Mouse (Mus musculus): ENCODE measurements at regions not wholly inside any gene's neighbourhood (a gene's known extent, or its start where the extent isn't known, plus 50 kb on each side); places are given as distances from the start of the nearest gene placed in this dataset.

DNA sequence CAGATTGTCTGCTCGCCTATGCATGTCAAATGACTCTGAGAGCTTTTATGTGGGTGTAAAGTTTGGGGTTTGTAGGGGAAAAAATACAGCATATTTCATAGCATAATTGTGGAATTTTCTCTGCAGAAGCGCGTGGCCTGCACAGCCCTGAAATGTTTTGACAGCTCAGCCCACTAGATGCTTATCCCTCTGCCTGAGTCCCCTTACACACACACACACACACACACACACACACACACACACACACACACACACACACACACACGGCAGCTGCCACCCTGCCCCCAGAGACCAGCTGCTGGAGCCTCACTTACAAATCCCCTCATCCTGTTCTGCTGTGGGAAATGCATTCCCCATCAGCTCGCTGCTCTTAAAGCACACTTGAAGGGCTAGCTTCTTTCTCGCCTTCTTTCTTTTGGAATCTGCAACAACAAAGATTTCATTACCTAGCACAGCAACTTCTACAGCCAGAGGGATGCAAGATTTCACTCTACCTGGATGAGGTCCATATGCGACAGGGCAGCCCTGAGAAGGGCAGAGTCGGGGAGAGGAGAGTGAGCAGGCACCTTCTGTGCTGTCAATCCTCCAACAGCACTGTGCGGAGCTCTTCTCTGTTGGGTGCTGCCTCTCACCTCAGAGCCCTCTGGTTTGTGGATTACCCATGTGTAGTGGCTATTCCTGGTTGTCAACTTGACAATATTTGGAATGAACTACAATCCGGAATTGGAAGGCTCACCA is 264.1 kb downstream of the Cdc5l start:
- intact Hi-C loops (cut with DNase I), result no loop called here
- no peak for DNase-seq

Small RNAs in the stretch of these regions (microRNA-seq; reads per million reads assigned to microRNA genes)
- gene Gm24979 (ENCODE audit: borderline number of aligned reads in 2 of 2), result 0 reads per million in 2 experiments
